Mouse (Mus musculus) hindbrain, embryonic 14.5 days (tissue): ENCODE results near the gene Birc5. TPM values are rescaled to one million over a fixed set of nuclear protein-coding genes. Genes with fewer than 3 reads are reported as not detected.
A peak's percentile ranks its signal among the peaks of the same experiment; 100 is the strongest.

ENCODE experiments used
- ATAC-seq: fragments of 200-750 bp; cut with Nextera tagmentation; 2 replicates; pipeline ENCODE4 v1.8.0; 2017; ENCODE audit warnings: moderate number of reproducible peaks, mild to moderate bottlenecking, moderate TSS enrichment, moderate library complexity; ENCODE audit not compliant: low FRiP score
- DNase-seq: peaks from one replicate; pipeline ENCODE4 v3.0.0-alpha.2; 2015; ENCODE audit warnings: low spot score
- H3K27ac ChIP-seq: fragments of 300-500 bp; sonication (generic); 2 replicates; pipeline ENCODE4 v1.5.1; 2014; ENCODE audit warnings: mild to moderate bottlenecking, moderate library complexity
- H3K27me3 ChIP-seq: fragments of 300-500 bp; sonication (generic); 2 replicates; pipeline ENCODE4 v1.6.1; 2014; ENCODE audit warnings: mild to moderate bottlenecking, low read length, mixed read lengths; ENCODE audit not compliant: control insufficient read depth, insufficient read depth
- H3K36me3 ChIP-seq: fragments of 300-500 bp; sonication (generic); replicated peaks from 2 replicates; pipeline ENCODE4 v1.6.1; 2014; ENCODE audit not compliant: control insufficient read depth, insufficient read depth
- H3K4me1 ChIP-seq: fragments of 300-500 bp; sonication (generic); replicated peaks from 2 replicates; pipeline ENCODE4 v1.6.1; 2014; ENCODE audit warnings: antibody characterized with exemption, low read length, mixed read lengths; ENCODE audit not compliant: control insufficient read depth, insufficient read depth
- H3K4me2 ChIP-seq: fragments of 300-500 bp; sonication (generic); replicated peaks from 2 replicates; pipeline ENCODE4 v1.6.1; 2014; ENCODE audit warnings: mild to moderate bottlenecking, moderate library complexity
- H3K4me3 ChIP-seq: fragments of 300-500 bp; sonication (generic); replicated peaks from 2 replicates; pipeline ENCODE4 v1.5.1; 2014; ENCODE audit warnings: mild to moderate bottlenecking, low read length
- H3K9ac ChIP-seq: fragments of 300-500 bp; sonication (generic); 2 replicates; pipeline ENCODE4 v1.6.1; 2014
- H3K9me3 ChIP-seq: fragments of 300-500 bp; sonication (generic); 2 replicates; pipeline ENCODE4 v1.6.1; 2016; ENCODE audit warnings: low read length; ENCODE audit not compliant: control insufficient read depth
- WGBS: fragments of 180-500 bp; shearing (Covaris S2); extraction: QIAGEN DNeasy Blood & Tissue Kit; methylation state at CpG from one replicate; pipeline ENCODE4 v1.1.7; 2014; 5-methylcytosine and 5-hydroxymethylcytosine counted together
- polyA plus RNA-seq: library from polyadenylated mRNA; unstranded; fragments of >200 nt; fragmentation: Nextera tagmentation; extraction: Ambion mirVana; gene quantifications from 2 replicates; pipeline ENCODE4 v1.2.1, GENCODE M21; 2014

The Birc5 gene
- polyA plus RNA-seq, result 35.5 and 36.3 TPM in 2 replicates

GRCm38 (mm10) chr11:117848985-117849671 is at the start of gene Birc5:
Gene Birc5 (plus strand): TSS chr11:117849251.
- Histone ChIP-seq H3K4me2 (peak within 1 kb of the TSS; percentile 96), H3K27me3 (no peaks in the 10 kb centered on the region), H3K9me3 (no peaks in the 10 kb centered on the region), H3K27ac (peak within 1 kb of the TSS; percentile 98), H3K4me1 (peaks cover 15% of the 10 kb centered on the region), H3K4me3 (peak within 1 kb of the TSS; percentile 64), H3K9ac (peak within 1 kb of the TSS; percentile 93), H3K36me3 (no peaks in the 10 kb centered on the region)
- DNase-seq (peak; percentile 98), ATAC-seq (peak; percentile 94)
- WGBS, result 1% methylated on average over 51 of the region's 51 CpGs

GRCm38 (mm10) chr11:117800038-117800437 is 49.0 kb upstream of the Birc5 start:
- WGBS, result 89% methylated on average over 7 of the region's 7 CpGs
- no peak for ATAC-seq
- no peak for DNase-seq

GRCm38 (mm10) chr11:117801650-117802049 is 47.4 kb upstream of the Birc5 start:
- H3K9ac ChIP-seq, result no peak overlapping the region
- 81% methylated on average over 7 of the region's 7 CpGs for WGBS
- DNase-seq (no peak), ATAC-seq (no peak)
- no peak overlapping the region for H3K27ac ChIP-seq
- no peaks in the 10 kb centered on the region for H3K27me3 ChIP-seq
- H3K4me2 ChIP-seq, result no peak overlapping the region
- H3K4me3 ChIP-seq, result no peak overlapping the region
- H3K36me3 ChIP-seq, result no peaks in the 10 kb centered on the region
- H3K9me3 ChIP-seq, result no peaks in the 10 kb centered on the region
- H3K4me1 ChIP-seq, result no peaks in the 10 kb centered on the region

More at GRCm38 (mm10) chr11:117800038-117800437, 49.0 kb upstream of the Birc5 start:
- Histone ChIP-seq H3K36me3 (no peaks in the 10 kb centered on the region), H3K9ac (no peak overlapping the region), H3K9me3 (no peaks in the 10 kb centered on the region), H3K27ac (no peak overlapping the region), H3K4me3 (no peak overlapping the region), H3K27me3 (no peaks in the 10 kb centered on the region), H3K4me2 (no peak overlapping the region), H3K4me1 (no peaks in the 10 kb centered on the region)

GRCm38 (mm10) chr11:117803166-117803688 is 45.8 kb upstream of the Birc5 start:
- ATAC-seq (no peak), DNase-seq (no peak)
- Histone ChIP-seq H3K9ac (no peak overlapping the region), H3K27me3 (no peaks in the 10 kb centered on the region), H3K4me1 (no peaks in the 10 kb centered on the region), H3K36me3 (no peaks in the 10 kb centered on the region), H3K4me3 (no peak overlapping the region), H3K27ac (no peak overlapping the region), H3K9me3 (no peaks in the 10 kb centered on the region), H3K4me2 (no peak overlapping the region)
- 91% methylated on average over 3 of the region's 3 CpGs for WGBS

GRCm38 (mm10) chr11:117806781-117807180 is 42.3 kb upstream of the Birc5 start:
- H3K27ac ChIP-seq, result no peak overlapping the region
- no peaks in the 10 kb centered on the region for H3K9me3 ChIP-seq
- WGBS, result 94% methylated on average over 6 of the region's 6 CpGs
- no peak for ATAC-seq
- no peak for DNase-seq
- peaks cover 18% of the 10 kb centered on the region for H3K4me1 ChIP-seq
- peaks cover 19% of the 10 kb centered on the region for H3K27me3 ChIP-seq
- no peaks in the 10 kb centered on the region for H3K36me3 ChIP-seq
- no peak overlapping the region for H3K4me2 ChIP-seq
- no peak overlapping the region for H3K9ac ChIP-seq
- H3K4me3 ChIP-seq, result no peak overlapping the region

GRCm38 (mm10) chr11:117809407-117810311 is 39.4 kb upstream of the Birc5 start, which contains the start of the genes Gm20708 and Syngr2:
Gene Gm20708 (plus strand): TSS chr11:117809668.
Gene Syngr2 (plus strand): TSS chr11:117809668.
- H3K4me3 ChIP-seq, result peak within 1 kb of the TSS; percentile 56
- peak within 1 kb of the TSS; percentile 84 for H3K4me2 ChIP-seq
- ATAC-seq, result peak; percentile 66; the same call in 1 of the 2 replicates
- WGBS, result under 1% methylated on average over 72 of the region's 75 CpGs
- DNase-seq, result peak; percentile 67
- no peaks in the 10 kb centered on the region for H3K9me3 ChIP-seq
- H3K27me3 ChIP-seq, result peaks cover 19% of the 10 kb centered on the region
- no peaks in the 10 kb centered on the region for H3K36me3 ChIP-seq
- H3K27ac ChIP-seq, result no peak within 1 kb of the TSS
- H3K9ac ChIP-seq, result peak within 1 kb of the TSS; percentile 63
- peaks cover 18% of the 10 kb centered on the region for H3K4me1 ChIP-seq

- peak overlapping the region; percentile 63; the same call in 1 of the 2 replicates for H3K9ac ChIP-seq
- peaks cover 19% of the 10 kb centered on the region for H3K27me3 ChIP-seq
- H3K27ac ChIP-seq, result no peak overlapping the region
Measured at GRCm38 (mm10) chr11:117810401-117811046, 38.5 kb upstream of the Birc5 start.

GRCm38 (mm10) chr11:117813867-117814266 is 35.2 kb upstream of the Birc5 start:
- DNase-seq (no peak), ATAC-seq (no peak)
- H3K9ac ChIP-seq, result no peak overlapping the region
- H3K27me3 ChIP-seq, result peaks cover 16% of the 10 kb centered on the region
- H3K4me1 ChIP-seq, result peaks cover 18% of the 10 kb centered on the region
- no peak overlapping the region for H3K4me2 ChIP-seq
- H3K9me3 ChIP-seq, result no peaks in the 10 kb centered on the region
- no peak overlapping the region for H3K4me3 ChIP-seq
- no peaks in the 10 kb centered on the region for H3K36me3 ChIP-seq
- WGBS, result 82% methylated on average over 5 of the region's 5 CpGs
- no peak overlapping the region for H3K27ac ChIP-seq

More at GRCm38 (mm10) chr11:117810401-117811046, 38.5 kb upstream of the Birc5 start:
- under 1% methylated on average over 21 of the region's 21 CpGs for WGBS
- Histone ChIP-seq H3K36me3 (no peaks in the 10 kb centered on the region), H3K9me3 (no peaks in the 10 kb centered on the region), H3K4me2 (peak overlapping the region; percentile 84), H3K4me3 (peak overlapping the region; percentile 56), H3K4me1 (peaks cover 18% of the 10 kb centered on the region)
- DNase-seq, result peak; percentile 66
- peak; percentile 80; the same call in 1 of the 2 replicates for ATAC-seq
